Mouse (Mus musculus) cortical plate, adult 2 months (tissue): ENCODE data around the gene 1700020N01Rik.
A peak's percentile ranks its signal among the peaks of the same experiment; 100 is the strongest.

Experiments
- CTCF ChIP-seq: fragments of 200-500 bp; IDR thresholded peaks from 2 replicates; pipeline ENCODE4 v1.5.1; 2011; ENCODE audit warnings: mild to moderate bottlenecking, control low read depth, low read length; ENCODE audit not compliant: insufficient read depth; ENCODE audit errors: extremely low read depth
- POLR2A ChIP-seq: fragments of 200-500 bp; IDR thresholded peaks from 2 replicates; pipeline ENCODE4 v1.6.1; 2011; ENCODE audit warnings: mild to moderate bottlenecking, low read length, control low read depth; ENCODE audit not compliant: insufficient read depth; ENCODE audit errors: extremely low read depth

DNA sequence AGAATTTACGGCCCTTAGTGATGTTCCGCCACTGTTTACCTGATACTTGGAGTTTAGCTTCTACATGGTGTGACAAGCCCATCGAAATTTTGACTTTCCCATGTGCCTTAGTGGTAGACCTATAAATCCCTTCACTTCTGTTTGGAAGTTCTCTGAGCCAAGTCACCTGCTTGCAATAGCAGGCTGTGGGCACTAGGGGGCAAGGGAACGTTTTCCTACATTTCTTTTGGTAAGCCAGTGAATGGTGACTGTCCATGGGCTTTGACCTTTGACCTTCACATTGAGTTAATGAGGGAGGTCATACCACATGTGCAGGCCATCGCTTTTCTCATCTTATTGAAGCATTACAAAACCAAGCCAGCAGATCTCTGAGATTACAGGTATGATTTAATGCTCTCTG is 8.0 kb downstream of the 1700020N01Rik start:
- TF ChIP-seq POLR2A: no peak
- TF ChIP-seq CTCF: peak; percentile 83
